Mouse (Mus musculus): Measurements from ENCODE around the gene Mia. TPM values are rescaled to one million over a fixed set of nuclear protein-coding genes. Genes with fewer than 3 reads are reported as not detected.

The Mia gene
- polyA plus RNA-seq, 1 experiment from 2014 or later = 5.0 TPM

GRCm38 (mm10) chr7:27165007-27165655, 15.8 kb downstream of the Mia start:
- Histone ChIP-seq H3K4me3 (peak overlapping the region; percentile 66), H3K27me3 (ENCODE audit: low read depth, poor library complexity, severe bottlenecking) (no peaks in the 10 kb centered on the region), H3K27ac (peak overlapping the region; percentile 98), H3K9me3 (replicated peaks) (no peaks in the 10 kb centered on the region), H3K4me1 (peaks cover 52% of the 10 kb centered on the region), H3K36me3 (peaks cover 58% of the 10 kb centered on the region)
- DNase-seq (ENCODE audit: low spot score) = no peak
- WGBS = 74% methylated on average over 23 of the region's 23 CpGs

DNA sequence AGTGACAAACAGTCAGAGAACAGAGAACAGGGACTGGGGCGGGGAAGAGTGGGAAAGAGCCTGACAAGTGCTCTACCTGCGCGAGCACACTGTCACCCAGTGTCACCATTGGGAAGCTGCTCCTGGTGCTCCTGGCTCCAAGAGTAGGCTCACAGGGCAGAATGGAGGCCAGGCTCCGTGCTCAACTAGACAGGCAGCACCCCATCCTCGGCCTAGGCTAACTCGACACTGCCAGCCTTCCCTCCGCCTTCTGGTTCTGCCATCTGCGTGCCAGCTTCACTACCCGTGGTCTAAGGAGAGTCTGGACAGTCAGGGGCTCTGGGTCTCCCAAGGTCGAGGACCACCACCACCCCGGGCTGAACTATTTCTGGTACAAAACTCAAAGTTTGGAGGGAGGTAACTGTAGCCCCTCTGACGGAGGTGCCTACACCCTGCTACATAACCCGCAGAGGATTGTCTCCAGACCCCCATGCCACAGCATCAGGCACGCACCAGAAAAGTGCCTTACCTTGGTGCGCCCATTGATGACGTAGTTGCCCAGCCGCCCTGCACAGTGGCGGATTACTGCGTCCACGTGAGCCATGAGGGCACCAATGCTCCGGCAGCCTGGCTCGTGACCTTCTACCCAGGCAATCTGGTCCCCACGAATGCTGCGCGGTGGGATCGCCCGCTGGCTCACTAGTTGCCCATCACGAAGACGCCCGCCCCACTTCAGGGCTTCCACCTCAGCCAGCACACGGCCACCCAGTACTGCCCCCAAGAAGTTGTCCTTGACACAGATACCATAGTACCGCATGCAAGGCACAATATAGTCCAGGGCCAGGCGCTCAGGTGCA, 16.6 kb downstream of the Mia start:
- H3K9me3 ChIP-seq (replicated peaks) = no peaks in the 10 kb centered on the region
- H3K4me3 ChIP-seq = peak overlapping the region; percentile 66
- peaks cover 54% of the 10 kb centered on the region for H3K4me1 ChIP-seq
- 81% methylated on average over 33 of the region's 33 CpGs for WGBS
- no peaks in the 10 kb centered on the region for H3K27me3 ChIP-seq (ENCODE audit: low read depth, poor library complexity, severe bottlenecking)
- no peak overlapping the region; the same call in 1 of the 2 replicates for H3K27ac ChIP-seq
- no peak for DNase-seq (ENCODE audit: low spot score)
- H3K36me3 ChIP-seq = peaks cover 63% of the 10 kb centered on the region

- Histone ChIP-seq H3K4me3 (no peak overlapping the region), H3K9me3 (replicated peaks) (no peaks in the 10 kb centered on the region), H3K27me3 (ENCODE audit: low read depth, poor library complexity, severe bottlenecking) (no peaks in the 10 kb centered on the region), H3K36me3 (peaks cover 70% of the 10 kb centered on the region), H3K27ac (no peak overlapping the region), H3K4me1 (peaks cover 51% of the 10 kb centered on the region)
- WGBS = 91% methylated on average over 5 of the region's 5 CpGs
- no peak for DNase-seq (ENCODE audit: low spot score)
Measured at GRCm38 (mm10) chr7:27163450-27163805, 17.5 kb downstream of the Mia start.

GRCm38 (mm10) chr7:27162780-27163449, 18.0 kb downstream of the Mia start:
- no peak overlapping the region for H3K27ac ChIP-seq
- DNase-seq (ENCODE audit: low spot score) = no peak
- H3K36me3 ChIP-seq = peaks cover 75% of the 10 kb centered on the region
- H3K9me3 ChIP-seq (replicated peaks) = no peaks in the 10 kb centered on the region
- no peak overlapping the region for H3K4me3 ChIP-seq
- WGBS = 89% methylated on average over 5 of the region's 5 CpGs
- no peaks in the 10 kb centered on the region for H3K27me3 ChIP-seq (ENCODE audit: low read depth, poor library complexity, severe bottlenecking)
- H3K4me1 ChIP-seq = peaks cover 49% of the 10 kb centered on the region

GRCm38 (mm10) chr7:27161744-27162143, 19.2 kb downstream of the Mia start:
- no peak overlapping the region for H3K27ac ChIP-seq
- no peak overlapping the region for H3K4me3 ChIP-seq
- WGBS = 89% methylated on average over 4 of the region's 4 CpGs
- DNase-seq (ENCODE audit: low spot score) = no peak
- H3K27me3 ChIP-seq (ENCODE audit: low read depth, poor library complexity, severe bottlenecking) = no peaks in the 10 kb centered on the region
- H3K36me3 ChIP-seq = peaks cover 84% of the 10 kb centered on the region
- no peaks in the 10 kb centered on the region for H3K9me3 ChIP-seq (replicated peaks)
- peaks cover 44% of the 10 kb centered on the region for H3K4me1 ChIP-seq

DNA sequence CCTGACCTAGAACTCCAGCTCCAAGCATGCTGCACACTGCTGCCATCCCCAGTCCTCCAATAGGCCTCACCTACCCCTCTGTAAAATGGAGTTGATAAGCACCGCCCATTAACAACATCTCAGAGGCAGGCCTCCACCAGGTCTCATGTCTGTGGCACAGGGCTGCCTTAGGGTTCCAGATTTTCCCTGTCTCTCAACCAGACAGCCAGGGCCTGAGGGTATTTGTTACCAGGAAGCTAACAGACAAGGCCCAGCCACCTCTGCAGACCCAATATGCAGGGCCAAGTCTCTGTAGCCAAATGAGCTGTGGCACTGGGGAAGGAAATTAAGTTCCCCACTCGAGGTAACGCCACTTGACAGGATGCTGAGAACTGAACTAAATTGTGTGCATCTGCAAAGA, 20.0 kb downstream of the Mia start:
- 84% methylated on average over 3 of the region's 3 CpGs for WGBS
- Histone ChIP-seq H3K4me1 (peaks cover 44% of the 10 kb centered on the region), H3K9me3 (replicated peaks) (no peaks in the 10 kb centered on the region), H3K36me3 (peaks cover 90% of the 10 kb centered on the region), H3K4me3 (no peak overlapping the region), H3K27me3 (ENCODE audit: low read depth, poor library complexity, severe bottlenecking) (no peaks in the 10 kb centered on the region), H3K27ac (no peak overlapping the region)
- DNase-seq (ENCODE audit: low spot score) = no peak

- Histone ChIP-seq H3K27ac (no peak overlapping the region), H3K27me3 (ENCODE audit: low read depth, poor library complexity, severe bottlenecking) (no peaks in the 10 kb centered on the region), H3K4me1 (peaks cover 35% of the 10 kb centered on the region), H3K36me3 (peaks cover 83% of the 10 kb centered on the region), H3K4me3 (no peak overlapping the region), H3K9me3 (replicated peaks) (no peaks in the 10 kb centered on the region)
- DNase-seq (ENCODE audit: low spot score) = peak; percentile 88
- 20% methylated on average over 8 of the region's 8 CpGs for WGBS
Measured at GRCm38 (mm10) chr7:27159882-27160281, 21.1 kb downstream of the Mia start.

GRCm38 (mm10) chr7:27159256-27159655, 21.7 kb downstream of the Mia start:
- WGBS = 93% methylated on average over 6 of the region's 6 CpGs
- H3K27ac ChIP-seq = no peak overlapping the region
- no peak for DNase-seq (ENCODE audit: low spot score)
- no peaks in the 10 kb centered on the region for H3K27me3 ChIP-seq (ENCODE audit: low read depth, poor library complexity, severe bottlenecking)
- H3K4me1 ChIP-seq = peaks cover 29% of the 10 kb centered on the region
- H3K9me3 ChIP-seq (replicated peaks) = no peaks in the 10 kb centered on the region
- peaks cover 77% of the 10 kb centered on the region for H3K36me3 ChIP-seq
- H3K4me3 ChIP-seq = no peak overlapping the region

DNA sequence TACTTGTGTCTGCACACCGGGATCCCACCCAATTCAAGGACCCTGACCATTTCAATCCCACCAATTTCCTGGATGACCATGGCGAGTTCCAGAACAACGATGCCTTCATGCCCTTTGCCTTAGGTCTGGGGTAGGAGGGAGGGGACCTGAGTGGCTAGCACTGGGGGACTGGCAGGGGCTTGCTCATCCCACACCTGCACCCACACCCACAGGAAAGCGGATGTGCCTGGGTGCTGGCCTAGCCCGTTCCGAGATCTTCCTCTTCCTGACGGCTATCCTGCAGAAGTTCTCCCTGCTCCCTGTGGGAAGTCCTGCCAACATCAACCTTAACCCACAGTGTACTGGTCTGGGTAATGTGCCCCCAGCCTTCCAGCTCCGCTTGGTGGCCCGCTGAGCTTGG, 22.8 kb downstream of the Mia start:
- Histone ChIP-seq H3K9me3 (replicated peaks) (no peaks in the 10 kb centered on the region), H3K4me1 (peaks cover 18% of the 10 kb centered on the region; the same call in 1 of the 2 replicates), H3K36me3 (peaks cover 66% of the 10 kb centered on the region), H3K4me3 (no peak overlapping the region), H3K27ac (no peak overlapping the region), H3K27me3 (ENCODE audit: low read depth, poor library complexity, severe bottlenecking) (no peaks in the 10 kb centered on the region)
- no peak for DNase-seq (ENCODE audit: low spot score)
- WGBS = 96% methylated on average over 9 of the region's 9 CpGs

DNA sequence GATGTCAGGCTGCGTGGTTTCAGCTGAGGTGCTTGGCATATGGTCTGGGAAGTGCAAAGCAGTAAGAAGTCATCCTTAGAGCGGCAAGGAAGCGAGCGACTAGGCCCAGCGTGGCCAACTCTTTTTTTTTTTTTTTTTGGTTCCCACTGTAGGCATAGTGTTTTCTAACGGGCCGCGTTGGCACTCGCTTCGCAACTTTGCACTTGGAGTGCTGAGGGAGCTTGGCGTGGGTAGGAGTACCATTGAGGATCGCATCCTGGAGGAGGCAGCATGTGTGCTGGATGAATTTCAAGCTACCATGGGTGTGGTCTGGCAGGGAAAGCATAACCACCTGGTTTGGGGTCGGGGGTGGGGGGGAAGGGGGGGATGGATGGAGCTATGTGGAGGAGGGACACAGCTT, 25.0 kb downstream of the Mia start:
- Histone ChIP-seq H3K4me3 (no peak overlapping the region), H3K4me1 (peaks cover 5% of the 10 kb centered on the region; the same call in 1 of the 2 replicates), H3K9me3 (replicated peaks) (no peaks in the 10 kb centered on the region), H3K36me3 (peaks cover 45% of the 10 kb centered on the region), H3K27me3 (ENCODE audit: low read depth, poor library complexity, severe bottlenecking) (no peaks in the 10 kb centered on the region), H3K27ac (no peak overlapping the region)
- DNase-seq (ENCODE audit: low spot score) = no peak
- WGBS = 80% methylated on average over 13 of the region's 13 CpGs

DNA sequence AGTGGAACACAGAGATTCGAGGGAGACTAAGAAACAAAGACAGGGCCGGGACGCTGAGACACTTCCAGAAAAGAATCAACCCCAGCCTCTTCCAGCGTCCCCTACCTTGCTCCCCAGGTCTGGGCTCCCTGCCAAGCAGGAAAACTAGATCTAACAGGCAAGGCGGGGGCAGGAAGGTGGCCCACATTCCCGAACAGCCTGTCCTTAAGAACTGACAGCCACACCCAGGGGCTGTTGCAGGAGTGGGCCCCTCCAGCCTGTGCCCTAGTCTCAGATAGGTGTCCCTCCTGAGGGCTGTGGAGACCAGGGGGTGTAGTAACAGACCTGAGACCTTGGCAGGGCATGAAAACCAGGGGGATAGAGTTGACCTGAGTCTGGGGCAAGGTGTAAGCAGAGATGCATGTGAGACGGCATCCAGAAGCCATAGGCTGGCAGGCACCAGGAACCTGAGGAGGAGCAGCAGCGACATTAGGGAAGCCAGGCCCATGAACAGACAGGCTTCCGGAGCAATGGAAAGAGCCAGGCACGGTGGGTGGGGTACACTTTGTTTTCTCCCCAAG, 27.7 kb downstream of the Mia start, which contains the start of gene Cyp2t4:
Cyp2t4 (plus strand) TSS at position 510 of the 560 bp plus-strand sequence.
- WGBS = 84% methylated on average over 10 of the region's 10 CpGs
- Histone ChIP-seq H3K27ac (no peak within 1 kb of the TSS), H3K9me3 (replicated peaks) (no peaks in the 10 kb centered on the region), H3K27me3 (ENCODE audit: low read depth, poor library complexity, severe bottlenecking) (no peaks in the 10 kb centered on the region), H3K36me3 (peaks cover 19% of the 10 kb centered on the region), H3K4me3 (no peak within 1 kb of the TSS), H3K4me1 (no peaks in the 10 kb centered on the region)
- no peak for DNase-seq (ENCODE audit: low spot score)

DNA sequence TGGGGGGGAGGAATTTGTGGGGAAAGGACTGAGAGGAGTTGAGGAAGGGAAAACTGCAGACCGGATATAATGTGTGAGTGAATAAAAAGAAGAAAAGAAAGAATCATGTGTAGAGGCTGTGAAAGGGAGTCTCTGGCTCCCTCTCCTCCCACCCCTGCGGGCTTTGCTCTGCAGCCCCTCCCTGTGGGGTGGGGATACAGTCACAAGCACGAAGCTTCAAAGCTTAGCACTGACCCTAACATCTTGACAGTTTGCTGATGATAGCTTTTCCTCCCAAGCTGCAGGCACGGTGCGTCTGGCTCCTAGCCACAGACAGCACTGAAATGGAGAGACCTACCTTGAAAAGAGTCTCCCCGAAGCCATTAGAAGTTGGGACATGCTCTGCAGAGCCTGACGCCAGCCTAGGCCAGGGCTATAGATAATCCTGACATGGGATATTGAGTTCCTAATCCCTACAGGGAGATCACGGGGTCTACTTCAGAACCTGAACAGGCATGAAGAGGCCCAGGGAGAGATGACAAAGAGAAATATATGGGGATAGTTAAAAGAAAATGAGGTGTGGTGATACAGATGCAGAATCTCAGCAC, 44.5 kb downstream of the Mia start:
- Histone ChIP-seq H3K27me3 (ENCODE audit: low read depth, poor library complexity, severe bottlenecking) (no peaks in the 10 kb centered on the region), H3K9me3 (replicated peaks) (no peaks in the 10 kb centered on the region), H3K4me1 (no peaks in the 10 kb centered on the region), H3K27ac (no peak overlapping the region), H3K4me3 (no peak overlapping the region), H3K36me3 (no peaks in the 10 kb centered on the region)
- WGBS = 65% methylated on average over 8 of the region's 8 CpGs
- DNase-seq (ENCODE audit: low spot score) = no peak
